8 mouse cellular contexts compared by ENCODE assay signal in genomic region chr1:179668013-179668805, GRCm38 (mm10). TPM values are rescaled to one million over a fixed set of nuclear protein-coding genes. Genes with fewer than 3 reads are reported as not detected.
DNase-seq lines count a peak whose midpoint lies in the region; ATAC-seq and TF ChIP-seq lines count a peak whose summit lies in the region.

TSS of gene Sccpdh (plus strand) at chr1:179668210.

- peaks cover 3% of the 10 kb centered on the region for H3K36me3 ChIP-seq in C2C12 (ENCODE audit: control insufficient read depth, insufficient read depth)
- no peaks in the 10 kb centered on the region for H3K36me3 ChIP-seq in heart, embryonic 11.5 days (ENCODE audit: control insufficient read depth, insufficient read depth, low read length)
- H3K36me3 ChIP-seq in kidney, embryonic 15.5 days = peaks cover 20% of the 10 kb centered on the region
- peaks cover 14% of the 10 kb centered on the region; the same call in 1 of the 2 replicates for H3K36me3 ChIP-seq in limb, embryonic 15.5 days
- peaks cover 14% of the 10 kb centered on the region; the same call in 1 of the 2 replicates for H3K36me3 ChIP-seq in midbrain, postnatal 0 days (ENCODE audit: insufficient read depth, low read length)

- H3K4me3 ChIP-seq in C2C12 (ENCODE audit: insufficient read depth, poor library complexity, severe bottlenecking) = peak within 1 kb of the TSS; percentile 61
- peak within 1 kb of the TSS; percentile 83 for H3K4me3 ChIP-seq in heart, embryonic 11.5 days (ENCODE audit: low read depth, low read length)
- H3K4me3 ChIP-seq in kidney, embryonic 15.5 days (replicated peaks) = peak within 1 kb of the TSS; percentile 77
- H3K4me3 ChIP-seq in limb, embryonic 15.5 days = peak within 1 kb of the TSS; percentile 86
- H3K4me3 ChIP-seq in midbrain, postnatal 0 days (ENCODE audit: low read depth, low read length) = peak within 1 kb of the TSS; percentile 72

- WGBS in heart, embryonic 11.5 days (ENCODE audit: insufficient replicate concordance) = under 1% methylated on average over 82 of the region's 84 CpGs
- under 1% methylated on average over 84 of the region's 84 CpGs for WGBS in kidney, embryonic 15.5 days
- under 1% methylated on average over 69 of the region's 84 CpGs for WGBS in limb, embryonic 15.5 days
- under 1% methylated on average over 60 of the region's 84 CpGs for WGBS in midbrain, postnatal 0 days

- H3K4me1 ChIP-seq in heart, embryonic 11.5 days (ENCODE audit: control insufficient read depth, insufficient read depth, low read length) = peaks cover 6% of the 10 kb centered on the region; the same call in 1 of the 2 replicates
- H3K4me1 ChIP-seq in kidney, embryonic 15.5 days = peaks cover 25% of the 10 kb centered on the region
- H3K4me1 ChIP-seq in limb, embryonic 15.5 days = peaks cover 7% of the 10 kb centered on the region
- H3K4me1 ChIP-seq in midbrain, postnatal 0 days (ENCODE audit: insufficient read depth, low read length) = peaks cover 11% of the 10 kb centered on the region; the same call in 1 of the 2 replicates

- H3K27me3 ChIP-seq in C2C12 (ENCODE audit: control insufficient read depth, insufficient read depth, insufficient read length) = no peaks in the 10 kb centered on the region
- H3K27me3 ChIP-seq in heart, embryonic 11.5 days (ENCODE audit: control insufficient read depth, insufficient read depth, low read length) = no peaks in the 10 kb centered on the region
- no peaks in the 10 kb centered on the region for H3K27me3 ChIP-seq in kidney, embryonic 15.5 days
- no peaks in the 10 kb centered on the region for H3K27me3 ChIP-seq in limb, embryonic 15.5 days
- no peaks in the 10 kb centered on the region for H3K27me3 ChIP-seq in midbrain, postnatal 0 days (ENCODE audit: insufficient read depth, low read length)

- H3K79me2 ChIP-seq in C2C12 (ENCODE audit: control insufficient read depth, insufficient read depth) = no peaks in the 10 kb centered on the region

- peaks cover 3% of the 10 kb centered on the region for H3K79me3 ChIP-seq in C2C12 (ENCODE audit: low read depth)

- H3K9ac ChIP-seq in heart, embryonic 11.5 days (ENCODE audit: low read depth, low read length) = peak within 1 kb of the TSS; percentile 87
- H3K9ac ChIP-seq in kidney, embryonic 15.5 days = peak within 1 kb of the TSS; percentile 82
- H3K9ac ChIP-seq in limb, embryonic 15.5 days = peak within 1 kb of the TSS; percentile 86
- peak within 1 kb of the TSS; percentile 77 for H3K9ac ChIP-seq in midbrain, postnatal 0 days (replicated peaks; ENCODE audit: low read length, poor library complexity, severe bottlenecking)

- H3ac ChIP-seq in C2C12 (ENCODE audit: control insufficient read depth, insufficient read length, low read depth) = peak within 1 kb of the TSS; percentile 84

- no peak for TF ChIP-seq CTCF in C2C12 (IDR thresholded peaks at IDR 0.05; ENCODE audit: control insufficient read depth, insufficient read depth, insufficient read length)
- TF ChIP-seq CTCF in midbrain, postnatal 0 days (IDR thresholded peaks at IDR 0.05) = no peak

- peak within 1 kb of the TSS; percentile 88 for H3K27ac ChIP-seq in heart, embryonic 11.5 days (ENCODE audit: low read depth, low read length)
- H3K27ac ChIP-seq in kidney, embryonic 15.5 days = peak within 1 kb of the TSS; percentile 86
- peak within 1 kb of the TSS; percentile 86 for H3K27ac ChIP-seq in limb, embryonic 15.5 days
- peak within 1 kb of the TSS; percentile 79 for H3K27ac ChIP-seq in midbrain, postnatal 0 days (ENCODE audit: low read depth, low read length)

- no peaks in the 10 kb centered on the region for H3K9me3 ChIP-seq in heart, embryonic 11.5 days (replicated peaks; ENCODE audit: control insufficient read depth, low read length)
- H3K9me3 ChIP-seq in kidney, embryonic 15.5 days (replicated peaks) = no peaks in the 10 kb centered on the region
- no peaks in the 10 kb centered on the region for H3K9me3 ChIP-seq in limb, embryonic 15.5 days
- H3K9me3 ChIP-seq in midbrain, postnatal 0 days (ENCODE audit: low read length) = no peaks in the 10 kb centered on the region

- peak; percentile 91 for DNase-seq in brain, adult 2 months (ENCODE audit: low read depth, low spot score)
- peak; percentile 90 for DNase-seq in midbrain, postnatal 0 days (ENCODE audit: low spot score)
- peak; percentile 74 to 87 for DNase-seq in spleen, postnatal 10 days (ENCODE audit: low spot score in 2 of 2)

- H3K4me2 ChIP-seq in heart, embryonic 11.5 days = peak within 1 kb of the TSS; percentile 74
- H3K4me2 ChIP-seq in kidney, embryonic 15.5 days = peak within 1 kb of the TSS; percentile 80
- H3K4me2 ChIP-seq in limb, embryonic 15.5 days = peak within 1 kb of the TSS; percentile 76
- peak within 1 kb of the TSS; percentile 68 for H3K4me2 ChIP-seq in midbrain, postnatal 0 days (ENCODE audit: low read depth, low read length, poor library complexity, severe bottlenecking)

- peak; percentile 57 for ATAC-seq in erythroblast, adult 5-6 weeks (replicated peaks; ENCODE audit: low FRiP score, poor library complexity, severe bottlenecking)
- peak; percentile 91 for ATAC-seq in heart, embryonic 11.5 days (replicated peaks; ENCODE audit: insufficient number of reproducible peaks, low FRiP score, low TSS enrichment)
- peak; percentile 97 for ATAC-seq in kidney, embryonic 15.5 days (replicated peaks; ENCODE audit: low FRiP score)
- ATAC-seq in limb, embryonic 15.5 days (ENCODE audit: insufficient number of reproducible peaks, low FRiP score, low TSS enrichment, low read depth) = peak; percentile 92
- peak; percentile 94 for ATAC-seq in midbrain, postnatal 0 days (ENCODE audit: low FRiP score)

TF ChIP-seq in C2C12, 6 proteins besides CTCF, POLR2A, EP300 and RAD21:
- TF ChIP-seq CEBPB (IDR thresholded peaks at IDR 0.05; ENCODE audit: low read depth) = no peak
- TF ChIP-seq MAX (IDR thresholded peaks at IDR 0.05) = peak; percentile 51

RNA-seq across cellular contexts. Expression of gene Sccpdh, which starts in this region (rescaled TPM):
- polyA plus RNA-seq in C2C12 (2012; fragmentation: generic; extraction: Trizol) = 19.1 TPM
- 9.4 TPM in 1 of 2 replicates, not detected in the other for total RNA-seq in erythroblast, adult 5-6 weeks (2015; ENCODE audit: low replicate concordance)
- 1.4 and 7.4 TPM in 2 replicates for total RNA-seq in erythroblast, adult 5-6 weeks (2017; ENCODE audit: low replicate concordance)
- polyA plus RNA-seq in heart, embryonic 11.5 days (2014; fragmentation: Nextera tagmentation; extraction: Ambion mirVana) = 82.4 and 96.1 TPM in 2 replicates
- polyA plus RNA-seq in kidney, embryonic 15.5 days (2015; fragmentation: Nextera tagmentation; extraction: Ambion mirVana) = 73.1 and 74.8 TPM in 2 replicates
- polyA plus RNA-seq in limb, embryonic 15.5 days (2015; fragmentation: Nextera tagmentation; extraction: Ambion mirVana) = 74.2 and 87.9 TPM in 2 replicates
- 92.2 and 117 TPM in 2 replicates for total RNA-seq in midbrain, postnatal 0 days (2014; rRNA removed)
- 190 and 195 TPM in 2 replicates for polyA plus RNA-seq in midbrain, postnatal 0 days (2015; fragmentation: Nextera tagmentation; extraction: Ambion mirVana)

Comparison
In these comparisons a context has a peak if more than half of its experiments do, and no peak if none do; other contexts are left out.
1. Peak in every context shown above with its lines: DNase-seq, ATAC-seq, H3K4me3 ChIP-seq and H3K27ac ChIP-seq.